Mouse (Mus musculus) intestine, embryonic 15.5 days (tissue): ENCODE results near the gene Tcea3. TPM values are rescaled to one million over a fixed set of nuclear protein-coding genes. Genes with fewer than 3 reads are reported as not detected.

Experiments
- ATAC-seq: fragments of 200-750 bp; cut with Nextera tagmentation; 2 replicates; pipeline ENCODE4 v1.8.0; 2017; ENCODE audit warnings: moderate TSS enrichment, moderate library complexity
- H3K27ac ChIP-seq: fragments of 300-500 bp; sonication (generic); 2 replicates; pipeline ENCODE4 v1.5.1; 2015; ENCODE audit warnings: mild to moderate bottlenecking, inconsistent platforms
- H3K27me3 ChIP-seq: fragments of 300-500 bp; sonication (generic); replicated peaks from 2 replicates; pipeline ENCODE4 v1.6.1; 2015; ENCODE audit warnings: inconsistent platforms
- H3K36me3 ChIP-seq: fragments of 300-500 bp; sonication (generic); 2 replicates; pipeline ENCODE4 v1.6.1; 2015; ENCODE audit warnings: inconsistent platforms
- H3K4me1 ChIP-seq: fragments of 300-500 bp; sonication (generic); replicated peaks from 2 replicates; pipeline ENCODE4 v1.6.1; 2015; ENCODE audit warnings: inconsistent platforms
- H3K4me2 ChIP-seq: fragments of 300-500 bp; sonication (generic); replicated peaks from 2 replicates; pipeline ENCODE4 v1.6.1; 2015; ENCODE audit warnings: mild to moderate bottlenecking, inconsistent platforms
- H3K4me3 ChIP-seq: fragments of 300-500 bp; sonication (generic); replicated peaks from 2 replicates; pipeline ENCODE4 v1.5.1; 2015; ENCODE audit warnings: inconsistent platforms
- H3K9ac ChIP-seq: fragments of 300-500 bp; sonication (generic); 2 replicates; pipeline ENCODE4 v1.6.1; 2015; ENCODE audit warnings: inconsistent platforms
- H3K9me3 ChIP-seq: fragments of 300-500 bp; sonication (generic); 2 replicates; pipeline ENCODE4 v1.6.1; 2016; ENCODE audit warnings: inconsistent platforms
- WGBS: fragments of 180-500 bp; shearing (Covaris S2); methylation state at CpG from one replicate; pipeline ENCODE4 v1.1.7; 2015; 5-methylcytosine and 5-hydroxymethylcytosine counted together
- polyA plus RNA-seq: library from polyadenylated mRNA; unstranded; fragments of >200 nt; fragmentation: Nextera tagmentation; extraction: Ambion mirVana; gene quantifications from 2 replicates; pipeline ENCODE4 v1.2.1, GENCODE M21; 2015

Gene Tcea3
- polyA plus RNA-seq, 1 experiment from 2014 or later, result 18.3 TPM

DNA sequence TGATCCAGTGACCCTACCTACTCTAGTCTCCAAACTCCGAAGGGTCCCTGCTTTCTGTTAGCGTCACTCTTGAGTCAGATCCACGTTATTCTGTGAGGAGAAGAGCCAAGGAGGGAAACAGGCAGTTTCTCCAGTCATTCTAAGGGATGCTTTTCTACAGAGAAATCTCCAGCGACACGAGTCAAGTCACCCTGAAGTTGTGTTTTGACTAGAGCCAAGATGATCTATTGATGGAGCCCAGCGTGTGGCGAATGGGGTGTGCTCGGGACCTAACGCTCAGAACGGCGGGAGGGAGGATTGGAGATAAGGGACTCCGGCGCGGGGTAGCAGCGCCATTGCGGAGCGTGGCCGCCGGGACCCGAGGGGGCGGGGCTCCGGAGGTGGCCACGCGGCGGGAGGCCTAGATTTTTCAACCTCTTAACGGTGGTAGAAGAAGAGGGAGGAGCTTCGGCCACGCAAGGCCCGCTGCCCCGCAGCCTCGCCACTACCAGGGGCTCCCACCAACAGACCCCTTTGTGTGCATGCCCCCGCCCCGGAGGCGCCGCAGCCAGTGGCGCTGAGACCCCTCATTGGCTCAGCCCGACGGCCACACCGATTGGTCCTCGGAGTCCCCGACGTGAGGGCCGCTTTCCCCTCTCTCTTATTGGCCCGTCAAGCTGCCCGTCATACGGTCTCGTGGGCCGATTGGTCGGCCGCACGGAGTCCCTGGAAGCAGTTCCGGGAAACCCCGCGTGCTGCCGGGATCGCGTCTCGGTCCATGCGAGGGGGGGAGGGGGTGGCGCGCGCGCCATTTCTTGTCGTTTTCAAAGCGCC is 62.9 kb downstream of the Tcea3 start, which contains the start of gene Hnrnpr:
TSS of gene Hnrnpr (plus strand) at position 714 of the 813 bp plus-strand sequence.
- Histone ChIP-seq H3K4me1 (peaks cover 9% of the 10 kb centered on the region), H3K4me3 (peak within 1 kb of the TSS; percentile 99), H3K27me3 (no peaks in the 10 kb centered on the region), H3K9ac (peak within 1 kb of the TSS; percentile 93), H3K36me3 (no peaks in the 10 kb centered on the region), H3K27ac (peak within 1 kb of the TSS; percentile 95), H3K4me2 (peak within 1 kb of the TSS; percentile 83), H3K9me3 (no peaks in the 10 kb centered on the region)
- WGBS, result under 1% methylated on average over 65 of the region's 65 CpGs
- peak; percentile 99 for ATAC-seq

GRCm38 (mm10) chr4:136311042-136311999 is 63.8 kb downstream of the Tcea3 start:
- Histone ChIP-seq H3K9me3 (no peaks in the 10 kb centered on the region), H3K4me1 (peaks cover 9% of the 10 kb centered on the region), H3K36me3 (no peaks in the 10 kb centered on the region), H3K27ac (peak overlapping the region; percentile 95), H3K4me3 (peak overlapping the region; percentile 99), H3K4me2 (peak overlapping the region; percentile 64), H3K9ac (peak overlapping the region; percentile 93), H3K27me3 (no peaks in the 10 kb centered on the region)
- under 1% methylated on average over 72 of the region's 81 CpGs for WGBS
- peak; percentile 65 for ATAC-seq

GRCm38 (mm10) chr4:136312616-136313015 is 65.1 kb downstream of the Tcea3 start:
- Histone ChIP-seq H3K9me3 (no peaks in the 10 kb centered on the region), H3K4me1 (peaks cover 9% of the 10 kb centered on the region), H3K27ac (no peak overlapping the region), H3K36me3 (no peaks in the 10 kb centered on the region), H3K4me2 (peak overlapping the region; percentile 64), H3K4me3 (peak overlapping the region; percentile 99), H3K27me3 (no peaks in the 10 kb centered on the region), H3K9ac (peak overlapping the region; percentile 27; the same call in 1 of the 2 replicates)
- ATAC-seq, result no peak
- WGBS, result 9% methylated on average over 4 of the region's 4 CpGs

DNA sequence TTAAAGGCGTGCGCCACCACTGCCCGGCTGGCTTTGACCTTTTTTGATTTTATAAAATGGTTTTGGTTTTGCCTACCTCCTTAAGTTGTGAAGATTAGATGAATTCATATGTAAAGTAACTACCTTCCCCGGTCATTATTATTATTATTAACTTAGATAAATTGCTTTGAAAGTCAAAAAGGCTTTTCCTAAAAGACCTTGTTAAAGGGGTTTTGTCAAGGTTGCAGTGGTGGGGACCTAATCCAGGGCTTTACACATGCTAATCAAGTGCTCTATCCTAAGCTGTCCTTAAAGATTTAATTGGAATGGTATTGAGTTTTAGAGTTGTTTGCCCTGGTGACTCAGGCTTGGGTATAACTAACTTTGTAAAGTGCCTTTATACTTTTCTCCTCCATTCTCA is 70.1 kb downstream of the Tcea3 start:
- H3K4me2 ChIP-seq, result no peak overlapping the region
- H3K36me3 ChIP-seq, result peaks cover 23% of the 10 kb centered on the region; the same call in 1 of the 2 replicates
- no peak overlapping the region for H3K27ac ChIP-seq
- no peak for ATAC-seq
- no peak overlapping the region for H3K9ac ChIP-seq
- H3K4me3 ChIP-seq, result no peak overlapping the region
- H3K27me3 ChIP-seq, result no peaks in the 10 kb centered on the region
- H3K9me3 ChIP-seq, result no peaks in the 10 kb centered on the region
- WGBS, result 94% methylated on average over 4 of the region's 4 CpGs
- peaks cover 9% of the 10 kb centered on the region for H3K4me1 ChIP-seq

- H3K27me3 ChIP-seq, result no peaks in the 10 kb centered on the region
Observed at GRCm38 (mm10) chr4:136320016-136320415, 72.5 kb downstream of the Tcea3 start.

DNA sequence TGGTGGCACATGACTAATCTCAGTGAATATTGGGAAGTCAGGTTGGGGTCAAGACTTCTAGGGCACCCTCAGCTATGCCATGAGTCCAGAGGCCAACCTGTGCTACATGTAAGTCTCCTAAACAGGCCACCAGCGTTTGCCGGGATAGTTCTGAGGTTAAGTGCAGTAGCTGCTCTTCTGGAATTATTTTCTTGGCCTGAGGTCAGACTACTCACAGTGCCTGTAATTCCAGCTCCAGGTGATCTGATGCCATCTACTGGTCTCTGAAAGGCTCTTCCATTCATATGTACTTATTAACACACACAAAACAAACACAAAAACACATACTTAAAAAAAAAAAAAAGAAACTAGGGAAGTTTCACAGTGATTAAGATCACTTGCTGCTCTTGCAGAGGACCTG is 76.7 kb downstream of the Tcea3 start:
- WGBS, result 59% methylated on average over 2 of the region's 2 CpGs

More at GRCm38 (mm10) chr4:136320016-136320415, 72.5 kb downstream of the Tcea3 start:
- no peak overlapping the region for H3K9ac ChIP-seq
- H3K27ac ChIP-seq, result no peak overlapping the region
- peaks cover 27% of the 10 kb centered on the region; the same call in 1 of the 2 replicates for H3K36me3 ChIP-seq
- no peaks in the 10 kb centered on the region for H3K9me3 ChIP-seq
- 0 out of 2 replicates have a peak, but pooled peaks cover 1% of the 10 kb centered on the region for H3K4me1 ChIP-seq
- no peak overlapping the region for H3K4me2 ChIP-seq
- ATAC-seq, result no peak
- no peak overlapping the region for H3K4me3 ChIP-seq
- WGBS, result 81% methylated on average over 4 of the region's 4 CpGs

More for the DNA sequence above, 76.7 kb downstream of the Tcea3 start:
- ATAC-seq, result no peak
- no peaks in the 10 kb centered on the region for H3K4me1 ChIP-seq
- no peak overlapping the region for H3K27ac ChIP-seq
- no peak overlapping the region for H3K9ac ChIP-seq
- H3K9me3 ChIP-seq, result no peaks in the 10 kb centered on the region
- H3K27me3 ChIP-seq, result no peaks in the 10 kb centered on the region
- no peak overlapping the region for H3K4me3 ChIP-seq
- H3K4me2 ChIP-seq, result no peak overlapping the region
- peaks cover 20% of the 10 kb centered on the region for H3K36me3 ChIP-seq

Other genes starting within 250 kb of the Tcea3 start
- 34.3 and 34.4 TPM in 2 replicates for gene Eloa, start 226.0 kb upstream of the Tcea3 start, polyA plus RNA-seq
- 464 and 472 TPM in 2 replicates for gene Rpl11, start 194.3 kb upstream of the Tcea3 start, polyA plus RNA-seq
- gene Id3, start 104.2 kb upstream of the Tcea3 start, polyA plus RNA-seq, result 269 and 285 TPM in 2 replicates
- 8.1 and 9.8 TPM in 2 replicates for gene E2f2, start 75.3 kb upstream of the Tcea3 start, polyA plus RNA-seq
- 4.6 and 5.4 TPM in 2 replicates for gene Asap3, start 41.4 kb upstream of the Tcea3 start, polyA plus RNA-seq
- gene Zfp46, start 37.0 kb downstream of the Tcea3 start, polyA plus RNA-seq, result 16.0 and 16.8 TPM in 2 replicates
- 128 and 129 TPM in 2 replicates for gene Hnrnpr, start 63.2 kb downstream of the Tcea3 start, polyA plus RNA-seq
- gene Htr1d, start 175.8 kb downstream of the Tcea3 start, polyA plus RNA-seq, result 0.11 and 0.28 TPM in 2 replicates
- gene 6030445D17Rik, start 214.5 kb downstream of the Tcea3 start, polyA plus RNA-seq, result 0.43 and 0.50 TPM in 2 replicates
- gene Luzp1, start 222.0 kb downstream of the Tcea3 start, polyA plus RNA-seq, result 114 and 115 TPM in 2 replicates